Mouse (Mus musculus): ENCODE measurements around the gene Zdhhc16. TPM values are rescaled to one million over a fixed set of nuclear protein-coding genes. Genes with fewer than 3 reads are reported as not detected.

The Zdhhc16 gene
- 78.4 and 85.8 TPM in 2 replicates for polyA plus RNA-seq (2015; fragmentation: Nextera tagmentation; extraction: Ambion mirVana)

DNA sequence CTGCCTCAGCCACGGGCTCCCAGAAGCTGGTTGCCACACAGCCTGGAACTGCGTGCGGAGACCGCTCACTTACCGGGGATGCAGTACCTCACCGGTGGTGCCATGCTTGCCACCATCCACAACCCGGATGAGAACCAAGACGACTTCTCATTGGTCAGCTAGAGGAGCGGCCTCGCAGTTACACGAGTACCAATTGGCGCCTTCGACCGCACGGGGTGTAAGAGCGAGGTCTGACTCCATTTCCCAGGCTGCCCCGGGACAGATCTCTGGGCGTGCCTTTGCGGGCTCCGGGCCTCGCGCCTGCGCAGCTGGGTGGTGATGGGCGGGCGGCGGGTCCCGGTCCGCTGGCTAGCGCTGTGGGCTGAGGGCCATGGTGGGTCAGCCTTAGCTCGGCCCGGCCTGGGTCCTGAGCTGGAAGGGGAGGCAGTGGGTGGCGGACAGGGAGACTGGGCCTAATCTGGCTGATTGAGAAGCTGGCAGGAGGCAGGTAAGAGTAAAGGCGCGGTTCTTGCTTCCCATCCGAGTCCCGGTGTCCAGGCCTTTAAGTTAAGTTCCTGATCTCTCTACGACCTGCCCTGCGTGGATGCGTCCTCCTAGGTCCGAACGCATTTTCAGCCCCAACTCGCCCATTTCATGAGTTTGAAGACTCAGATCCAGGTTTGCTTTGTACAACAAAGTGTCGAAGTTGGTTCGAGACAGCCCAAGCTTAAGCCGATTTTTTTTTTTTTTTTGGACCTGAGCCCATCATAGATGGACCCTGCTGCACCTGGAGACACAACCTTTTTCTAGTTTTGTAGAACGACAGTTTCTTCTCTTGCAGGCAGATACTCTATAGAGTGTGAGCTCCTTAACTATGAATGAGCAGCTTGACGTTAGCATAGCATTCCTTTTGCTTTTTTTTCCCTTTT is at the start of gene Zdhhc16, which contains the start of gene Exosc1:
Gene Zdhhc16, plus strand, starts transcription at position 302 of the 908 bp plus-strand sequence.
Gene Exosc1, minus strand, starts transcription at position 245 of the 908 bp plus-strand sequence.

DNA sequence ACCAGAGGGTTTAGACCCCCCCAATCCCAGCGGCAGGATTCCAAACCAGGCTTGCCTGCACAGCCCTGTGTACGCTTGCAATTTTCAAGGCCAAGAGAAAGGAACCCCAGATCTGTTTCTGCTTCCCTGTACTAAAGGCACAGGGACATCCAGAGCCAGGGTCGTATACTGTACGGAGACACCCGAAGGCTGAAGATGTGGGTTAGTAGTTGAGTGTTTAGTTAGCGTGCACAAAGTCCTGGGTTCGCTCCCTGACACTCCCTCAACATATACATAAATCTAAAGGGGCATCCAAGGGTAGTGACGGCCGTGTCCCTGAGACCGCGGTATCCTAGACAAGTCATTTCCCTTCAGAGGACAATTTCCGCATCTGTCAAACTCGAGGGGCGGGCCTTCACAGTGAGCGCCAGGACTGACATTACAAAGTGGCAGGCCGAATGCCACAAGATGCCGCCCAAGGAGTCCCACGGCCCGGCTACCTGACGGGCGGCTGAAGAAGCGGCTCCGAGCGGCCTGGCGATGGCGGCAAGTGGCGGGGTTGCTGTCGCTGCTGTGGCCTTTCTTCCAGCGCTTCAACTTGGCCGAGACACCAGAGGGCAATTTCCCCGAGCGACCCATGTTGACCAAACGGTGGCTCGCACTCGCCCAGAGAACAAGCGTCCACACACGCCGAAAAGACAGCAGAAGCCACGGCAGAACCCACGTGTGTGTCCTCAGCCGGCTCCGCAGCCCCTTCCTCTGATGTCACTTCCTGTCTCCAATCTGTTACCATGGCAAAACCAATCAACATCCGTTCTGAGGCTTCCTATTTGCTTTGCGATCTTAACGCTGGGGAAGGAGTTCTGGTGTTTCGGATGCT is 37.6 kb upstream of the Zdhhc16 start, which contains the start of gene Rrp12:
Gene Rrp12, minus strand, starts transcription at position 714 of the 859 bp plus-strand sequence.

DNA sequence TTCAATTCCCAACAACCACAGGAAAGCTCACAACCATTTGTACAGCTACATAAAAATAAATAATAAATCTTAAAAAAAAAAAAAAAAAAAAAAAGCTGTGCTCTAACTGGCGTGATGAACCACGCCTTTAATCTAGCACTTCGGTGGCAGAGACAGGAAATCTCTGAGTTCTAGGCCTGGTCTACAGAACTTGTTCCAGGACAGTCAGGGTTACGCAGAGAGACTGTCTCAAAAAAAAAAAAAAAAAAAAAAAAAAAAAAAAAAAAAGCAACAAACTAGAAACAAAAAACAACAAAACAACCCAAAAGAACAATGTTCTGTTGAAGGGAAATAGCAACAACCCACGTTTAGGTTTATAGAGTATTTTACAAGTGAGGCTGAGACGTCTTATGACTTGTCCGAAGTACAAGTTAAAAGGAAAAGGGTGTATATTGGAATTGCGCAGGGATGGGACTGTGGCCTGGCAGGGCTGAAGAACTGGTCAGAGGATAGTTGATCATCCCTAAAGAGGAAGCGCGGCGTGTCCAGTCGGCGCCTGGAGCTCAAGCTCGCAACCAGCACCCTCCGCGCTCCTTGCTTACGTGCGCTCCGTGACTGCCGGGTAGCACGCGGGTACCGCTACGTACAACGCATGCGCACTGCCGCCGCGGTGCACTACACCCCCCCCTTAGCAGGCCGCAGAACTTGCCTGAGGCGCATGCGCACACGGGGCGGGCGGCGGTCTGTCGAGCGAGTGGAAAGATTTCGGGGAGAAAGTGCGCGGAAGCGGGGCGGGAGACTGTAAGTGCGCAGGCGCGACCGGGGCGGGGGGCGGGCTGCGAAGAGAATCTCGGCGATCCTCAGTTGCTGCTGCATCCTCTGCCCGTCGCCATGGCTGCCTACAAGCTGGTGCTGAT is 21.9 kb upstream of the Zdhhc16 start, which contains the start of gene Pgam1:
Gene Pgam1, plus strand, starts transcription at position 746 of the 896 bp plus-strand sequence.

DNA sequence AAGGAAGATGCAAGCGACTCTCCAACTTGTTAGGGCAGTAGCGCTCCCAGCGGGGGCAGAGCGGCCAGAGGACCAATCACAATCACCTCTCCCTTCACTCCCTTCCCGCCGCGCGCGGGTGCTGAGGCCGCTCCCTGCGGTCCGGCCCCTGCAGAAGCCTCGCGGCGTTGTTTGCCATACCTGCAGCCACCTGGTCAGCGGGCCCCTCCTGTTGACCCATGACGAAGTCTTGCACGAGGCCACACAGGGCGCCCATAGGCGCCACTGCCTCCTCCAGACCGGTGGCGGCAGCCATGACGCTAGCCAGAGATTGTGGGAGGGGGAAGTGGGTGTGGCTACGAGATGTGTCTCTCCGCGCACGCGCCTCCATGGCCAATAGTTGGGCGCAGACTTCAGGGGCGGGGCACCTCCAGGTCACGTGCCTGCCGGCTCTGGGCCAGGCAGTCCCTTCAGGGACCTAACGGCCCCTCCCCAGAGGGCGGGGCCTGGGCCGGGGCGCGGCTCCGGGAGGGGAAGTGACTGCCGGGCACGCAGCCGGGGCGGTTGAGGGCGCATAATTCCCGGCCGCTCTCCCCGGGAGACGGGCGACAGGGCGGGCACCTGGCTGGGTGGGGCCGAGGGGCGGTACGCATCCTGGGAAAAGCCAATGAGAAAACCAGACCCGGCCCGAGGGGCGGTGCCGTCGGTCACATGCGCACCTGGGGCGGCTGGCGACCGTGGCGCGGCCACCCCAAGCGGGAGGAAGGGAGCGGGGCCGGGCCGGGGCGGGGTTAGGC is 47.7 kb downstream of the Zdhhc16 start, which contains the start of gene Mms19:
Gene Mms19, minus strand, starts transcription at position 339 of the 776 bp plus-strand sequence.

DNA sequence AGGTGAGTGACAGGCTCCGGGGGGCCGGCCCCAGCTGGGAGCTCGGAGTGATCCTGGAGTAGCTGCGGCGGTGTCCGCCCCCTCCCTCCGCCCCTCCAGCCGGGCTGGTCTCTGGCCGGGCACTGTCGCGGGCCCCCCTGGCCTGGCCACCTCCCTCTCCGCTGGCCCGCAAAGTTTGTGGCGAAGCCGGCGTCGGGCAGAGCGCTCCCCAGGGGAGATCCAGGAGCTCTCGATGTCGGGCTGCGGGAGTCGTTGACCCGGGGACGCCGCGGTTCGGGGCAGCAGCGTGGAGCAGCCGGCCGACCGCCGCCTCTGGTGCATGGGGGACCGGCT is 48.3 kb downstream of the Zdhhc16 start, which contains the start of gene Ubtd1:
Gene Ubtd1, plus strand, starts transcription at position 169 of the 333 bp plus-strand sequence.

Other genes starting within 250 kb of the Zdhhc16 start
- gene Slit1, start 189.8 kb upstream of the Zdhhc16 start, polyA plus RNA-seq (2015; fragmentation: Nextera tagmentation; extraction: Ambion mirVana) = 20.8 and 29.1 TPM in 2 replicates
- 3.9 and 4.6 TPM in 2 replicates for gene Arhgap19, start 131.4 kb upstream of the Zdhhc16 start, polyA plus RNA-seq (2015; fragmentation: Nextera tagmentation; extraction: Ambion mirVana)
- 22.3 and 22.9 TPM in 2 replicates for gene Frat1, start 103.5 kb upstream of the Zdhhc16 start, polyA plus RNA-seq (2015; fragmentation: Nextera tagmentation; extraction: Ambion mirVana)
- 6.8 and 7.6 TPM in 2 replicates for gene Frat2, start 85.3 kb upstream of the Zdhhc16 start, polyA plus RNA-seq (2015; fragmentation: Nextera tagmentation; extraction: Ambion mirVana)
- gene Rrp12, start 37.3 kb upstream of the Zdhhc16 start, polyA plus RNA-seq (2015; fragmentation: Nextera tagmentation; extraction: Ambion mirVana) = 11.1 and 12.1 TPM in 2 replicates
- 600 and 610 TPM in 2 replicates for gene Pgam1, start 21.6 kb upstream of the Zdhhc16 start, polyA plus RNA-seq (2015; fragmentation: Nextera tagmentation; extraction: Ambion mirVana)
- gene Exosc1, start 57 bp upstream of the Zdhhc16 start, polyA plus RNA-seq (2015; fragmentation: Nextera tagmentation; extraction: Ambion mirVana) = 64.2 and 64.5 TPM in 2 replicates
- gene Mms19, start 47.7 kb downstream of the Zdhhc16 start, polyA plus RNA-seq (2015; fragmentation: Nextera tagmentation; extraction: Ambion mirVana) = 21.8 and 22.5 TPM in 2 replicates
- gene Ubtd1, start 48.3 kb downstream of the Zdhhc16 start, polyA plus RNA-seq (2015; fragmentation: Nextera tagmentation; extraction: Ambion mirVana) = 18.1 and 18.2 TPM in 2 replicates
- gene Ankrd2, start 102.5 kb downstream of the Zdhhc16 start, polyA plus RNA-seq (2015; fragmentation: Nextera tagmentation; extraction: Ambion mirVana) = 1.4 and 1.6 TPM in 2 replicates
- gene Hoga1, start 112.1 kb downstream of the Zdhhc16 start, polyA plus RNA-seq (2015; fragmentation: Nextera tagmentation; extraction: Ambion mirVana) = 3.7 and 4.5 TPM in 2 replicates
- not detected in 2 replicates for gene 4933411K16Rik, start 118.8 kb downstream of the Zdhhc16 start, polyA plus RNA-seq (2015; fragmentation: Nextera tagmentation; extraction: Ambion mirVana)
- gene Morn4, start 152.9 kb downstream of the Zdhhc16 start, polyA plus RNA-seq (2015; fragmentation: Nextera tagmentation; extraction: Ambion mirVana) = 80.5 and 94.0 TPM in 2 replicates
- gene Pi4k2a, start 157.0 kb downstream of the Zdhhc16 start, polyA plus RNA-seq (2015; fragmentation: Nextera tagmentation; extraction: Ambion mirVana) = 37.1 and 44.5 TPM in 2 replicates
- gene Avpi1, start 195.6 kb downstream of the Zdhhc16 start, polyA plus RNA-seq (2015; fragmentation: Nextera tagmentation; extraction: Ambion mirVana) = 19.9 and 22.8 TPM in 2 replicates
- gene Marveld1, start 213.9 kb downstream of the Zdhhc16 start, polyA plus RNA-seq (2015; fragmentation: Nextera tagmentation; extraction: Ambion mirVana) = 4.8 and 7.9 TPM in 2 replicates
- 41.1 and 45.9 TPM in 2 replicates for gene Zfyve27, start 230.5 kb downstream of the Zdhhc16 start, polyA plus RNA-seq (2015; fragmentation: Nextera tagmentation; extraction: Ambion mirVana)